Mouse (Mus musculus) testis, adult 2 months (tissue): ENCODE measurements at regions not wholly inside any gene's neighbourhood (a gene's known extent, or its start where the extent isn't known, plus 50 kb on each side); places are given as distances from the start of the nearest gene placed in this dataset.

ENCODE experiments used
- CTCF ChIP-seq: fragments of 200-500 bp; IDR thresholded peaks from 2 replicates; pipeline ENCODE4 v1.5.1; 2012; ENCODE audit warnings: low read depth, mild to moderate bottlenecking, inconsistent platforms, low read length, moderate library complexity; ENCODE audit not compliant: control insufficient read depth, insufficient read depth, insufficient replicate concordance
- POLR2A ChIP-seq: fragments of 200-500 bp; IDR thresholded peaks from 2 replicates; pipeline ENCODE4 v1.6.1; 2012; ENCODE audit warnings: low read depth, mild to moderate bottlenecking, inconsistent platforms, low read length, moderate library complexity; ENCODE audit not compliant: control insufficient read depth

DNA sequence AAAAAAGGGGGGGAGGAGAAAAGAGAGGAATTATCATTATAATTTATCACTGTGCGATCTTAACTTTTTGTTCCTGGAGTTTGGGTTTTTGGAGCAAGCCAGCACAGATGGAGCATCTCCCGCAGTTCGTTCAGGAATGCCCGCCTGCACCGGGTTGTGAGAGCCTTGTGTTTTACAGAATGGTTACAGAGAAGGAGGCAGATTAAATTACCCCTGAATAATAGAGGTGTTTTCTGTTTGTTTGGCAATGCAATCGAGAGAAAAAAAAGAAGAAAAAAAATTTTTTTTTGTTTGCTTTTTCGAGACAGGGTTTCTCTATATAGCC is 135.8 kb upstream of the Pkdcc start:
- TF ChIP-seq CTCF (no peak), POLR2A (no peak)
